Mouse (Mus musculus): Measurements from ENCODE around the gene Amz1. TPM values are rescaled to one million over a fixed set of nuclear protein-coding genes. Genes with fewer than 3 reads are reported as not detected.

The Amz1 gene
- polyA plus RNA-seq, 1 experiment from 2014 or later: 1.3 TPM

GRCm38 (mm10) chr5:140794753-140795152 is 70.8 kb downstream of the Amz1 start:
- no peaks in the 10 kb centered on the region for H3K36me3 ChIP-seq
- no peak overlapping the region for H3K9ac ChIP-seq
- WGBS: 34% methylated on average over 3 of the region's 3 CpGs
- peak overlapping the region; percentile 46; the same call in 1 of the 2 replicates for H3K27ac ChIP-seq
- H3K9me3 ChIP-seq: no peaks in the 10 kb centered on the region
- ATAC-seq (ENCODE audit: insufficient read depth, low FRiP score, low read depth): no peak
- H3K4me1 ChIP-seq: peaks cover 31% of the 10 kb centered on the region
- H3K4me3 ChIP-seq (replicated peaks): no peak overlapping the region
- H3K4me2 ChIP-seq: no peak overlapping the region
- H3K27me3 ChIP-seq (replicated peaks): no peaks in the 10 kb centered on the region

- Histone ChIP-seq H3K27ac (0 out of 2 replicates have a peak overlapping the region, but pooled peaks have one; percentile 46), H3K4me1 (peaks cover 31% of the 10 kb centered on the region)
- 44% methylated on average over 2 of the region's 2 CpGs for WGBS
Measured at GRCm38 (mm10) chr5:140795176-140795575, 71.2 kb downstream of the Amz1 start.

GRCm38 (mm10) chr5:140796051-140796450 is 72.1 kb downstream of the Amz1 start:
- Histone ChIP-seq H3K4me1 (peaks cover 24% of the 10 kb centered on the region), H3K9me3 (no peaks in the 10 kb centered on the region), H3K36me3 (no peaks in the 10 kb centered on the region), H3K27me3 (replicated peaks) (no peaks in the 10 kb centered on the region), H3K9ac (no peak overlapping the region), H3K4me3 (replicated peaks) (no peak overlapping the region), H3K4me2 (no peak overlapping the region), H3K27ac (no peak overlapping the region)
- ATAC-seq (ENCODE audit: insufficient read depth, low FRiP score, low read depth): no peak
- 79% methylated on average over 3 of the region's 3 CpGs for whole genome bisulfite sequencing

More at GRCm38 (mm10) chr5:140795176-140795575, 71.2 kb downstream of the Amz1 start:
- ATAC-seq (ENCODE audit: insufficient read depth, low FRiP score, low read depth): peak; percentile 31; the same call in 1 of the 2 replicates
- H3K4me2 ChIP-seq: no peak overlapping the region
- H3K9ac ChIP-seq: no peak overlapping the region
- no peaks in the 10 kb centered on the region for H3K9me3 ChIP-seq
- H3K27me3 ChIP-seq (replicated peaks): no peaks in the 10 kb centered on the region
- no peak overlapping the region for H3K4me3 ChIP-seq (replicated peaks)
- H3K36me3 ChIP-seq: no peaks in the 10 kb centered on the region

- Histone ChIP-seq H3K27ac (no peak overlapping the region), H3K9ac (no peak overlapping the region), H3K4me1 (peaks cover 7% of the 10 kb centered on the region), H3K4me3 (replicated peaks) (no peak overlapping the region), H3K27me3 (replicated peaks) (no peaks in the 10 kb centered on the region), H3K9me3 (no peaks in the 10 kb centered on the region), H3K4me2 (no peak overlapping the region), H3K36me3 (no peaks in the 10 kb centered on the region)
- ATAC-seq (ENCODE audit: insufficient read depth, low FRiP score, low read depth): no peak
- WGBS: 78% methylated on average over 7 of the region's 7 CpGs
Measured at GRCm38 (mm10) chr5:140798158-140798557, 74.2 kb downstream of the Amz1 start.

- H3K27ac ChIP-seq: no peak overlapping the region
- H3K27me3 ChIP-seq (replicated peaks): no peaks in the 10 kb centered on the region
- 55% methylated on average over 5 of the region's 5 CpGs for WGBS
- peaks cover 7% of the 10 kb centered on the region for H3K4me1 ChIP-seq
- H3K9me3 ChIP-seq: no peaks in the 10 kb centered on the region
- H3K4me3 ChIP-seq (replicated peaks): no peak overlapping the region
- H3K4me2 ChIP-seq: no peak overlapping the region
- H3K36me3 ChIP-seq: no peaks in the 10 kb centered on the region
- H3K9ac ChIP-seq: no peak overlapping the region
- no peak for ATAC-seq (ENCODE audit: insufficient read depth, low FRiP score, low read depth)
Measured at GRCm38 (mm10) chr5:140798775-140799174, 74.8 kb downstream of the Amz1 start.

- ATAC-seq (ENCODE audit: insufficient read depth, low FRiP score, low read depth): no peak
- WGBS: 60% methylated on average over 2 of the region's 2 CpGs
Measured at GRCm38 (mm10) chr5:140799190-140799589, 75.3 kb downstream of the Amz1 start.

GRCm38 (mm10) chr5:140800288-140800923 is 76.5 kb downstream of the Amz1 start:
- ATAC-seq (ENCODE audit: insufficient read depth, low FRiP score, low read depth): 0 out of 2 replicates have a peak, but pooled peaks have one; percentile 14
- Histone ChIP-seq H3K9me3 (no peaks in the 10 kb centered on the region), H3K27me3 (replicated peaks) (no peaks in the 10 kb centered on the region), H3K9ac (no peak overlapping the region), H3K4me2 (no peak overlapping the region), H3K4me3 (replicated peaks) (no peak overlapping the region), H3K27ac (no peak overlapping the region), H3K4me1 (no peaks in the 10 kb centered on the region; the same call in 1 of the 2 replicates), H3K36me3 (no peaks in the 10 kb centered on the region)
- 72% methylated on average over 6 of the region's 6 CpGs for WGBS

More at GRCm38 (mm10) chr5:140799190-140799589, 75.3 kb downstream of the Amz1 start:
- no peak overlapping the region for H3K4me3 ChIP-seq (replicated peaks)
- no peak overlapping the region for H3K9ac ChIP-seq
- H3K27me3 ChIP-seq (replicated peaks): no peaks in the 10 kb centered on the region
- no peak overlapping the region for H3K4me2 ChIP-seq
- no peaks in the 10 kb centered on the region for H3K9me3 ChIP-seq
- H3K27ac ChIP-seq: no peak overlapping the region
- no peaks in the 10 kb centered on the region for H3K36me3 ChIP-seq
- H3K4me1 ChIP-seq: peaks cover 7% of the 10 kb centered on the region

- no peak for ATAC-seq (ENCODE audit: insufficient read depth, low FRiP score, low read depth)
- WGBS: 82% methylated on average over 5 of the region's 5 CpGs
Measured at GRCm38 (mm10) chr5:140801782-140802181, 77.9 kb downstream of the Amz1 start.

GRCm38 (mm10) chr5:140806252-140806651 is 82.3 kb downstream of the Amz1 start:
- no peak overlapping the region for H3K4me3 ChIP-seq (replicated peaks)
- H3K4me2 ChIP-seq: no peak overlapping the region
- no peak overlapping the region for H3K27ac ChIP-seq
- ATAC-seq (ENCODE audit: insufficient read depth, low FRiP score, low read depth): no peak
- 74% methylated on average over 2 of the region's 2 CpGs for WGBS
- no peaks in the 10 kb centered on the region for H3K9me3 ChIP-seq
- H3K36me3 ChIP-seq: no peaks in the 10 kb centered on the region
- peaks cover 4% of the 10 kb centered on the region; the same call in 1 of the 2 replicates for H3K4me1 ChIP-seq
- H3K9ac ChIP-seq: no peak overlapping the region
- no peaks in the 10 kb centered on the region for H3K27me3 ChIP-seq (replicated peaks)

More at GRCm38 (mm10) chr5:140801782-140802181, 77.9 kb downstream of the Amz1 start:
- H3K4me1 ChIP-seq: peaks cover 3% of the 10 kb centered on the region; the same call in 1 of the 2 replicates
- H3K4me3 ChIP-seq (replicated peaks): no peak overlapping the region
- no peaks in the 10 kb centered on the region for H3K9me3 ChIP-seq
- H3K36me3 ChIP-seq: no peaks in the 10 kb centered on the region
- no peak overlapping the region for H3K9ac ChIP-seq
- no peaks in the 10 kb centered on the region for H3K27me3 ChIP-seq (replicated peaks)
- no peak overlapping the region for H3K4me2 ChIP-seq
- no peak overlapping the region for H3K27ac ChIP-seq

- WGBS: 36% methylated on average over 2 of the region's 2 CpGs
- no peak overlapping the region for H3K4me3 ChIP-seq (replicated peaks)
- no peaks in the 10 kb centered on the region for H3K36me3 ChIP-seq
- H3K9me3 ChIP-seq: no peaks in the 10 kb centered on the region
- H3K4me1 ChIP-seq: peaks cover 7% of the 10 kb centered on the region
- no peak overlapping the region for H3K4me2 ChIP-seq
- H3K9ac ChIP-seq: no peak overlapping the region
- H3K27me3 ChIP-seq (replicated peaks): no peaks in the 10 kb centered on the region
- ATAC-seq (ENCODE audit: insufficient read depth, low FRiP score, low read depth): no peak
- H3K27ac ChIP-seq: no peak overlapping the region
Measured at GRCm38 (mm10) chr5:140806939-140807338, 83.0 kb downstream of the Amz1 start.
